Mouse (Mus musculus): ENCODE results near the gene Cabp7. TPM values are rescaled to one million over a fixed set of nuclear protein-coding genes. Genes with fewer than 3 reads are reported as not detected.
A peak's percentile ranks its signal among the peaks of the same experiment; 100 is the strongest.

The Cabp7 gene
- 3.1 and 3.5 TPM in 2 replicates for polyA plus RNA-seq (2011; ENCODE audit: insufficient read depth, insufficient read length, low read depth, missing spikeins)

GRCm38 (mm10) chr11:4746733-4747132 lies at the start of gene Cabp7:
Gene Cabp7 (minus strand): TSS chr11:4746778.
- H3K4me3 ChIP-seq (ENCODE audit: low read depth, low read length), result peak within 1 kb of the TSS; percentile 80

GRCm38 (mm10) chr11:4793006-4793405 lies 46.4 kb upstream of the Cabp7 start:
- Histone ChIP-seq H3K36me3 (ENCODE audit: control insufficient read depth, insufficient read depth, low read length, poor library complexity, severe bottlenecking) (peaks cover 82% of the 10 kb centered on the region), H3K9me3 (replicated peaks; ENCODE audit: control insufficient read depth, insufficient read depth, low read length, poor library complexity, severe bottlenecking) (peaks cover 39% of the 10 kb centered on the region), H3K4me3 (ENCODE audit: low read depth, low read length) (no peak overlapping the region), H3K27ac (ENCODE audit: insufficient read depth, low read length) (no peak overlapping the region), H3K27me3 (ENCODE audit: control insufficient read depth, insufficient read depth, low read length, poor library complexity, severe bottlenecking) (no peaks in the 10 kb centered on the region), H3K9ac (ENCODE audit: low read depth, poor library complexity, severe bottlenecking) (no peak overlapping the region), H3K4me1 (ENCODE audit: control insufficient read depth, insufficient read depth, low read length) (no peaks in the 10 kb centered on the region)
- no peak for TF ChIP-seq POLR2A (IDR thresholded peaks at IDR 0.05; ENCODE audit: insufficient read depth, low read length)

More at GRCm38 (mm10) chr11:4746733-4747132, at the start of gene Cabp7:
- H3K4me1 ChIP-seq (ENCODE audit: control insufficient read depth, insufficient read depth, low read length), result peaks cover 4% of the 10 kb centered on the region
- H3K27ac ChIP-seq (ENCODE audit: insufficient read depth, low read length), result no peak within 1 kb of the TSS
- peak within 1 kb of the TSS; percentile 86 for H3K9ac ChIP-seq (ENCODE audit: low read depth, poor library complexity, severe bottlenecking)
- H3K27me3 ChIP-seq (ENCODE audit: control insufficient read depth, insufficient read depth, low read length, poor library complexity, severe bottlenecking), result peaks cover 12% of the 10 kb centered on the region; the same call in 1 of the 2 replicates
- no peak for TF ChIP-seq CTCF (IDR thresholded peaks at IDR 0.05; ENCODE audit: low read depth, low read length)
- no peak for TF ChIP-seq POLR2A (IDR thresholded peaks at IDR 0.05; ENCODE audit: insufficient read depth, low read length)
- no peak for TF ChIP-seq EP300 (IDR thresholded peaks at IDR 0.05; ENCODE audit: insufficient read depth, low read depth, low read length)
- no peaks in the 10 kb centered on the region for H3K9me3 ChIP-seq (replicated peaks; ENCODE audit: control insufficient read depth, insufficient read depth, low read length, poor library complexity, severe bottlenecking)
- no peaks in the 10 kb centered on the region for H3K36me3 ChIP-seq (ENCODE audit: control insufficient read depth, insufficient read depth, low read length, poor library complexity, severe bottlenecking)

- Histone ChIP-seq H3K4me1 (ENCODE audit: control insufficient read depth, insufficient read depth, low read length) (no peaks in the 10 kb centered on the region), H3K27me3 (ENCODE audit: control insufficient read depth, insufficient read depth, low read length, poor library complexity, severe bottlenecking) (no peaks in the 10 kb centered on the region), H3K9ac (ENCODE audit: low read depth, poor library complexity, severe bottlenecking) (no peak overlapping the region), H3K36me3 (ENCODE audit: control insufficient read depth, insufficient read depth, low read length, poor library complexity, severe bottlenecking) (peaks cover 78% of the 10 kb centered on the region), H3K9me3 (replicated peaks; ENCODE audit: control insufficient read depth, insufficient read depth, low read length, poor library complexity, severe bottlenecking) (peaks cover 25% of the 10 kb centered on the region), H3K4me3 (ENCODE audit: low read depth, low read length) (no peak overlapping the region), H3K27ac (ENCODE audit: insufficient read depth, low read length) (no peak overlapping the region)
- TF ChIP-seq POLR2A (IDR thresholded peaks at IDR 0.05; ENCODE audit: insufficient read depth, low read length) (no peak), EP300 (IDR thresholded peaks at IDR 0.05; ENCODE audit: insufficient read depth, low read depth, low read length) (no peak), CTCF (IDR thresholded peaks at IDR 0.05; ENCODE audit: low read depth, low read length) (no peak)
These were observed 45.0 kb upstream of the Cabp7 start for GRCm38 (mm10) chr11:4791549-4791948.

- Histone ChIP-seq H3K4me1 (ENCODE audit: control insufficient read depth, insufficient read depth, low read length) (no peaks in the 10 kb centered on the region), H3K36me3 (ENCODE audit: control insufficient read depth, insufficient read depth, low read length, poor library complexity, severe bottlenecking) (peaks cover 71% of the 10 kb centered on the region)
- no peak for TF ChIP-seq CTCF (IDR thresholded peaks at IDR 0.05; ENCODE audit: low read depth, low read length)
- TF ChIP-seq POLR2A (IDR thresholded peaks at IDR 0.05; ENCODE audit: insufficient read depth, low read length), result no peak
- no peak for TF ChIP-seq EP300 (IDR thresholded peaks at IDR 0.05; ENCODE audit: insufficient read depth, low read depth, low read length)
These were observed 43.1 kb upstream of the Cabp7 start for GRCm38 (mm10) chr11:4789691-4790090.

GRCm38 (mm10) chr11:4784629-4785142 lies 38.1 kb upstream of the Cabp7 start:
- Histone ChIP-seq H3K9ac (ENCODE audit: low read depth, poor library complexity, severe bottlenecking) (no peak overlapping the region), H3K36me3 (ENCODE audit: control insufficient read depth, insufficient read depth, low read length, poor library complexity, severe bottlenecking) (peaks cover 53% of the 10 kb centered on the region), H3K27me3 (ENCODE audit: control insufficient read depth, insufficient read depth, low read length, poor library complexity, severe bottlenecking) (no peaks in the 10 kb centered on the region), H3K9me3 (replicated peaks; ENCODE audit: control insufficient read depth, insufficient read depth, low read length, poor library complexity, severe bottlenecking) (no peaks in the 10 kb centered on the region), H3K4me3 (ENCODE audit: low read depth, low read length) (no peak overlapping the region), H3K4me1 (ENCODE audit: control insufficient read depth, insufficient read depth, low read length) (no peaks in the 10 kb centered on the region), H3K27ac (ENCODE audit: insufficient read depth, low read length) (no peak overlapping the region)
- no peak for TF ChIP-seq EP300 (IDR thresholded peaks at IDR 0.05; ENCODE audit: insufficient read depth, low read depth, low read length)
- no peak for TF ChIP-seq POLR2A (IDR thresholded peaks at IDR 0.05; ENCODE audit: insufficient read depth, low read length)
- no peak for TF ChIP-seq CTCF (IDR thresholded peaks at IDR 0.05; ENCODE audit: low read depth, low read length)

More at GRCm38 (mm10) chr11:4789691-4790090, 43.1 kb upstream of the Cabp7 start:
- H3K27me3 ChIP-seq (ENCODE audit: control insufficient read depth, insufficient read depth, low read length, poor library complexity, severe bottlenecking), result no peaks in the 10 kb centered on the region
- no peak overlapping the region for H3K9ac ChIP-seq (ENCODE audit: low read depth, poor library complexity, severe bottlenecking)
- H3K9me3 ChIP-seq (replicated peaks; ENCODE audit: control insufficient read depth, insufficient read depth, low read length, poor library complexity, severe bottlenecking), result peaks cover 6% of the 10 kb centered on the region
- H3K27ac ChIP-seq (ENCODE audit: insufficient read depth, low read length), result no peak overlapping the region
- H3K4me3 ChIP-seq (ENCODE audit: low read depth, low read length), result no peak overlapping the region

GRCm38 (mm10) chr11:4783116-4783515 lies 36.5 kb upstream of the Cabp7 start:
- H3K4me1 ChIP-seq (ENCODE audit: control insufficient read depth, insufficient read depth, low read length), result no peaks in the 10 kb centered on the region
- H3K36me3 ChIP-seq (ENCODE audit: control insufficient read depth, insufficient read depth, low read length, poor library complexity, severe bottlenecking), result peaks cover 46% of the 10 kb centered on the region
- no peaks in the 10 kb centered on the region for H3K27me3 ChIP-seq (ENCODE audit: control insufficient read depth, insufficient read depth, low read length, poor library complexity, severe bottlenecking)
- H3K27ac ChIP-seq (ENCODE audit: insufficient read depth, low read length), result no peak overlapping the region
- TF ChIP-seq POLR2A (IDR thresholded peaks at IDR 0.05; ENCODE audit: insufficient read depth, low read length) (no peak), CTCF (IDR thresholded peaks at IDR 0.05; ENCODE audit: low read depth, low read length) (no peak)
- no peak overlapping the region for H3K4me3 ChIP-seq (ENCODE audit: low read depth, low read length)
- no peak overlapping the region for H3K9ac ChIP-seq (ENCODE audit: low read depth, poor library complexity, severe bottlenecking)
- no peaks in the 10 kb centered on the region for H3K9me3 ChIP-seq (replicated peaks; ENCODE audit: control insufficient read depth, insufficient read depth, low read length, poor library complexity, severe bottlenecking)

Data from ES-Bruce4 (cell line).